Mouse (Mus musculus) cerebellum, adult 2 months (tissue): ENCODE data around the gene Fbxl13.

Experiments used
- CTCF ChIP-seq: fragments of 200-500 bp; IDR thresholded peaks from 2 replicates; pipeline ENCODE4 v1.5.1; 2011; ENCODE audit warnings: low read depth, mild to moderate bottlenecking, control low read depth, low read length, moderate library complexity, borderline replicate concordance; ENCODE audit not compliant: insufficient read depth
- POLR2A ChIP-seq: fragments of 200-500 bp; IDR thresholded peaks from 2 replicates; pipeline ENCODE4 v1.6.1; 2011; ENCODE audit warnings: low read length, control low read depth, borderline replicate concordance; ENCODE audit not compliant: insufficient read depth

- TF ChIP-seq POLR2A (no peak), CTCF (0 out of 2 replicates have a peak, but pooled peaks have one; percentile 18)
Observed at GRCm38 (mm10) chr5:21644891-21645438, 469 bp downstream of the Fbxl13 start.
